Mouse (Mus musculus) monocyte, adult 59 days (primary cell): ENCODE results near the gene Gm30737. TPM values are rescaled to one million over a fixed set of nuclear protein-coding genes. Genes with fewer than 3 reads are reported as not detected.

ENCODE experiments used
- total RNA-seq, 2 experiments: library from RNA; stranded (reverse); gene quantifications; one replicate each; pipeline ENCODE4 v1.2.4; 2023

Gene Gm30737
- not detected for total RNA-seq

DNA sequence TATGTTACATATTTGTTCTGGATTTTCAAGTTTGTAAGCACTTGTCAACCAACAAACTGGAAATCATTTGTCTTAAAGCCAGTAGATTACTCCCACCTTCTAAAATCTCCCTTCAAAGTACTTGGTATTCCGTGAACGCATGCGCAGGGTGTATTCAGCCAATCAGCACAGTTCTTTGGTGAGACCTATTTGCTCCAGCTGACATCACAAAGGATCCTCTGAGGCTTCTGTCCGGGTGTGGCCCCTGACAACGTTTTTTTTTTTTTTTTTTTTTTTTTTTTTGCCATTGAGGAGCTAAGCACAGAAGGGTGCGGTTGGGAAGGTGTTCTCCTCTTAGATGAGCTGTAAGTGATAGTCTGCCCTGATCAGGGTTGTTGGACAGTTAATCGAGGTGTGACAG is at the start of gene Gm30737:
TSS of gene Gm30737 (plus strand) at position 301 of the 400 bp plus-strand sequence.

